Mouse (Mus musculus) cerebellum, adult 2 months (tissue): Measurements from ENCODE around the gene Suco. TPM values are rescaled to one million over a fixed set of nuclear protein-coding genes. Genes with fewer than 3 reads are reported as not detected.

Experiments
- DNase-seq, 2 experiments: peaks; one replicate each; pipeline ENCODE4 v3.0.0; 2021
- H3K27ac ChIP-seq: fragments of 200-500 bp; 2 replicates; pipeline ENCODE4 v1.5.1; 2012; ENCODE audit warnings: low read length, control low read depth, inconsistent platforms; ENCODE audit not compliant: insufficient read depth
- H3K27me3 ChIP-seq: fragments of 200-500 bp; 2 replicates; pipeline ENCODE4 v1.6.1; 2012; ENCODE audit warnings: inconsistent platforms, mild to moderate bottlenecking, low read length, moderate library complexity; ENCODE audit not compliant: control insufficient read depth, insufficient read depth
- H3K4me1 ChIP-seq: fragments of 200-500 bp; 2 replicates; pipeline ENCODE4 v1.6.1; 2011; ENCODE audit warnings: low read length; ENCODE audit not compliant: control insufficient read depth, insufficient read depth
- H3K4me3 ChIP-seq: fragments of 200-500 bp; replicated peaks from 2 replicates; pipeline ENCODE3; 2011; ENCODE audit warnings: mild to moderate bottlenecking, low read depth, low read length, control low read depth; ENCODE audit not compliant: insufficient read depth
- CTCF ChIP-seq: fragments of 200-500 bp; IDR thresholded peaks from 2 replicates; pipeline ENCODE4 v1.5.1; 2011; ENCODE audit warnings: low read depth, mild to moderate bottlenecking, control low read depth, low read length, moderate library complexity, borderline replicate concordance; ENCODE audit not compliant: insufficient read depth
- POLR2A ChIP-seq: fragments of 200-500 bp; IDR thresholded peaks from 2 replicates; pipeline ENCODE4 v1.6.1; 2011; ENCODE audit warnings: low read length, control low read depth, borderline replicate concordance; ENCODE audit not compliant: insufficient read depth
- WGBS: fragments of 180-500 bp; shearing (Covaris S2); methylation state at CpG from one replicate; pipeline ENCODE4 v1.1.7; 2018; 5-methylcytosine and 5-hydroxymethylcytosine counted together
- polyA plus RNA-seq: library from polyadenylated mRNA; depleted of rRNA; stranded (reverse); fragments of >200 nt; gene quantifications from 2 replicates; pipeline ENCODE4 v1.2.3, GENCODE M21; 2012; rRNA removed

Suco gene
- 15.1 and 17.3 TPM in 2 replicates for polyA plus RNA-seq

DNA sequence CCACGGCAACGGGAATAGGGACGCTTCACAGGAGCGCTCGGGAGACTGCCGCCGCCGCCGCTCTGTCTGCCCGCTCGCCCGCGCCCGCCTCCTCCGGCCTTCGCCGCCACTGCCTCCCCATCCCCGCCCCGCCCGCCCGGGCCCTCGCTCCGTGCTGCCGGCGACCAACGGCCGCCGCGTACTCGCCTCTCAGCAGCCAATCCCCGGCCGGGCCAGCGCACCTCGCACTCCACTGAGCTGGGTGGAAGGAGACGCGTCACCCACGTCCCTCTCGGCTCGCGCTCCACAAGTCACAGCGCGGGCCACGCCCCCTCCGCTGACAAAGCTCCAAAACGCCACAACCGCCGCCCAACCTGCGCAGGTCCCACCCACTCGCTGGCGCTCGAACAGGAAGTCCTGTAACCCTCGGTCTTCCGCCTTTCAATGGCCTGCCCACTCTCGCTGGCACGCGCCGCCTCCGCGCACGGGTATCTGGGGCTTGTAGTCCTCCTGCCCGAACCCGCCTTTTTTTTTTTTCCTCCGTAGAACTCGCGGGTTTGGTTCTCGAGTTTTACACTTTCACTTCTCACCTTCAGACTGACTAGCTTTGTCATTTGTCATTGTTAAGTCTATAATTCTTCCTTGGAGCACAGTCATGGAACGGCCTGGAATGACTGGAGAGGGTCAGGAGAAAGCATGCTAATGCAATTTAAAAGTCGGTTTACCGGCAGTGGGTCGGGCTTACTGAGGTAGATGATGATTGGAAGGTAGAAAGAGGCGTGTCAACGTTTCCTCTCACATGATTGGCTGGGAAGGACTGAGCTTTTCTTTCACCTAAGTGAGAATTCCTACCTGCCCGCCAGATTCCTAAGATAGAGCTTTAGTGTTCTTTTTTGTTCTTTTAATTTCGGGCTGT, at the start of gene Suco:
Suco (minus strand) TSS at position 130 of the 895 bp plus-strand sequence.
- WGBS: under 1% methylated on average over 61 of the region's 74 CpGs
- H3K4me3 ChIP-seq: peak within 1 kb of the TSS; percentile 87
- peak; percentile 100 for DNase-seq
- TF ChIP-seq POLR2A: peak; percentile 51; the same call in 1 of the 2 replicates
- TF ChIP-seq CTCF: no peak
- H3K4me1 ChIP-seq: no peaks in the 10 kb centered on the region; the same call in 1 of the 2 replicates
- H3K27me3 ChIP-seq: no peaks in the 10 kb centered on the region
- H3K27ac ChIP-seq: peak within 1 kb of the TSS; percentile 76

DNA sequence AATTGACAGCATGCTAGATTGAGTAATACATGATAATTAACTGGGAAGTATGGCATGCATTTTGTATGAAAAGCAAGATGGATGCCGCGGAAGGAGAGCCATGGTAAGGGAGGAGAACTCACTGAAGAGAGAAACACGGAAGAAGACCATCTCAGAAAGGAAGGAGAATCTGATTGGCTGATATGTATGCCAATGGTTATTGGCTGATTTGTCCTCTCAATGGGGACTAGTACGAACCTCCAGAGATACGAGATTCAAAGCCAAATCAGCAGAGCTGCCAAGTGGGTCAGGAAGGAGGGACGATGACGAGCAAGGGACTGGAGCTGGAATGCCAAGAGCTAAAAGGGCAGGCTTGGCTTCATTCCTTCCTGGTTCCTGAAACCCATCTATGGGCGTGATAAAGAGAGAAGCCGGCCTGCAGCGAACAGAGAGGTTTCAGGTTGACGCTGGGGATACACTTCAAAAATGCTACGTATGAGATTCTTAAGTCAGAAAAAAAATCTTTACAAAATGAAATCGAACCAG, 48.9 kb upstream of the Suco start:
- Histone ChIP-seq H3K27ac (no peak overlapping the region), H3K27me3 (no peaks in the 10 kb centered on the region), H3K4me1 (no peaks in the 10 kb centered on the region), H3K4me3 (no peak overlapping the region)
- WGBS: 43% methylated on average over 13 of the region's 13 CpGs
- peak; percentile 49 to 71 for DNase-seq
- no peak for TF ChIP-seq CTCF
- TF ChIP-seq POLR2A: no peak

DNA sequence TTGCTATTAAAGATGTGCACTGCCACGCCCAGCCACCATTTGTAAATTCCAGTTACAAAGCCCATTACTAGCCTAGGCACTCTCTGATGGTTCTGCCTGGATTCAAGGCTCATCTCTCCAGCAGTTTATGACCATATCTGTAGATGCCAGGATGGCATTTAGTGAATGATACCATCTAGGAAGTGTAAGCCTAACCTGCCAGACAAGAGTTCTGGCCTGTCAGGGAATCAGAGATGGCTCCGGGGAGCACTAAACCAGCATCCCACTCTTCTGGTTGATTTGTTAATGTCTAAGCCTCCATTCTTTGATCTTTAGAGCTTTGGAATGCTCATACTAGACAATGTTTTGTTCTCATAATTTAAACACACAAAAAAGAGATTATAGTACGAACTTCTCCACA, 47.8 kb upstream of the Suco start:
- Histone ChIP-seq H3K4me3 (no peak overlapping the region), H3K27me3 (no peaks in the 10 kb centered on the region), H3K27ac (no peak overlapping the region), H3K4me1 (no peaks in the 10 kb centered on the region)
- DNase-seq: no peak
- TF ChIP-seq POLR2A (no peak), CTCF (no peak)
- 66% methylated on average over 3 of the region's 3 CpGs for WGBS

DNA sequence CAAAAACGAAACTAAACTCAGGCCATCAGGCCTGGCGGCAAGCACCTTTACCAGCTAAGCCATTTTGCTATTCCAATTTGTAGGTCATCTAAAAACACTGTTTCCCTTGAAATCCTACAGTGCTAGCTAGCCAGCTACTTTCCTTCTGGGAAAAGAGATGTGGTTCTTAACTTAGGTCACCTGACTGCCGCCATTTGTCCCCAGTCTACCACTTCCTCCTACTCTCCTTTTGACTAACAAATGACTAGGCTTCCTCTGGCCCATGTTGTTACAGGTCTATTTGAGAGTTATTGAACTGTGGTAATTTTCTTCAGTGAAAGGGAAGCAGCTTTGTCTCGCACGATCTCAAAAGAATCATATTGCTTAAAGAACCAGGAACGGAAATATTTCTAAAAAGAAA, 45.4 kb upstream of the Suco start:
- 81% methylated on average over 6 of the region's 6 CpGs for whole genome bisulfite sequencing
- DNase-seq: no peak
- no peak for TF ChIP-seq POLR2A
- no peak for TF ChIP-seq CTCF
- Histone ChIP-seq H3K27ac (no peak overlapping the region), H3K4me1 (no peaks in the 10 kb centered on the region), H3K27me3 (no peaks in the 10 kb centered on the region), H3K4me3 (no peak overlapping the region)

DNA sequence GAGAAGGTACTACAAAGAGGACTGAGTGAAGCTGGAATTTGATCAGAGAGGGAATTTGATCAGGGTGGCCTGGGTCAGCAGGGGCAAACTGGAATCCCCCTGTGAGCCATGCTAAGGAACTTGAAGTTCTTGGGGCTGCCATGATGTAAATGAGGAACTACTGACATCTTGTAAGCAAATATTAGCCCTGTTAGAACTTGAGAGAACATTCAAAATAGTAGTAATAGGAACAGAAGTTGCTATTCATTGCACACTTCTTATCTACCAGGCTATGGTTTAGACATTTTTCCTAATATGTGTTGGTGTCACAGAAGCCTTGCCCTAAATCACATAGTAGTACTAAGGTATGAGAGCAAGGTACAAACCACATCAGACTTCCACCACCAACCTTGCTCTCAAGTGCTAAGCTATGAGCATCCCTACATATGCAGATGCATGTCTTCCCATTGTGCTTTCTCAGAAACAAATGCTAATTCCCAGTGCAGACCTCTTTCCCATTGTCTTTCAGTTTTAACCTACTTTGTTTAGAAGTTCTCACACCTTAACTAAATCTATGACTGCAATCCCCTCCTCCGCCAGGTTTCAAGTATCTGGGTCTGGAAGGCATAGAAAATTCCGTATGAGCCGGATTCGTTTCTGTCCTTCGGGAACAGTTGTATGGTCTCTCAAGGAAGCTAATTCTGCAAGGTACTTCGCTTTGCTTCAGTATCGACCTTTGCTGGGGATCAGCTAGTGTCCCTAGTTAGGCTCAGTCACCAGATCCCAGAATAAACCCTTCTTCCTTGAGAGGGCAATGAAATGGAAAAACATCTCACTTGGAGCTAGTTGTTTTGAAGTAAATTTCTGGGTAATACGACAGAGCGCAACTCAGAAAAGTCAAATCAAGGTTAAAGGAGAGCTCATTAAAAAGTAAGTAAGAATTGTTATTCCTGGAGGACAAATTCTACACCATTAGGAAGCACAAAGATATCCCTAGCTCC, 44.3 kb upstream of the Suco start:
- DNase-seq: no peak
- Histone ChIP-seq H3K27me3 (no peaks in the 10 kb centered on the region), H3K4me3 (no peak overlapping the region), H3K27ac (no peak overlapping the region), H3K4me1 (no peaks in the 10 kb centered on the region)
- 86% methylated on average over 9 of the region's 9 CpGs for WGBS
- TF ChIP-seq CTCF: no peak
- no peak for TF ChIP-seq POLR2A

DNA sequence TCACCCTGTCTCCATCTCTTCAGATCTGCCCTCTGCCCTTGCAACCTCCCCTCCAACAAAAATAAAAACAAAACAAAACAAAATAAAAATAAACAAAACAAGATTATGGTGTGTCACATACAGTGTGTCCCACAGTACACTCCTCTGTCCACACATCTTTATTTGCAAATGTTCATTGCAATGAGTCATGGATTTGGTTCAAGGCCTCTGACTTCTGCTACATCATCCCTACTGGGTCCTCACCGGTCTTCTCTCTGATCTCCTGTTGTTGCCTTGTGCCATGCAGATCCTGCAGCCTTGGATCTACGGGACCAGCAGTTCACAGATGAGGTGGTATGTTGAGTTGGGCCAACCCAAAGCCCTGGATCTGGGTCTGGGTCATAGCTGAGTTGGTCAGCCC, 43.1 kb upstream of the Suco start:
- Histone ChIP-seq H3K27me3 (no peaks in the 10 kb centered on the region), H3K4me1 (no peaks in the 10 kb centered on the region), H3K27ac (no peak overlapping the region), H3K4me3 (no peak overlapping the region)
- TF ChIP-seq CTCF (no peak), POLR2A (no peak)
- no peak for DNase-seq
- 88% methylated on average over 2 of the region's 2 CpGs for WGBS

DNA sequence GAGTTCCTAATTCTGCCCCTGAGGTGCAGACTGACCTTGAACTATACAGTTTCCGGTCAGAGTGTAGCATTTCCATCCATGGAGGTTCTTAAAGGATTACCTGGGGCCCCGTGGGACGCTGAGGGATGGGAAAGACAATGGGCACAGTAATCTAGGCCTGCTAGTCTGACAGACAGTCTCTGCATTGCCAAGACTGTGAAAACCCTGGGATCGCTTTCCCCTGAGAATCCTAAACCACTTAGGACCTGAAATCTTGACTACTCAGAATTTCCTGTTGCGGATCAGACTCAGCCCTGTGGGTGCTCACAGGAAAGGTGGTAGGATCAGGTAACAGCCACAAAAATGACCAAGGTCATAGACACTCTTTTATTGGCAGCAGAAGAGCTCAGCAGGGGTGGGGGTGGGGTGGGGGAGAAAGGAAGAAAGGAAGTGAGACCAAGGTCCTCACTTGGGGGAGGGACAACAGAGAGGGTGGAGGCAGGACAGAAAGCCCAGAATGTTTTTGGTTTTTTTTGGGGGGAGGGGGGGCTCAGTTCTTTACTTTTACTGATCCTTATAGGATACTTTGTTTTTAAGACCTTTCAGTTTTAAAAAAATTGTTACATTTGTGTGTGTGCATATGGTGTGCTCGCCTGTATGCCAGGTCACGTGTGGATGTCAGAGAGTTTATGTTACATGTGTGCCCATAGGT, 42.3 kb upstream of the Suco start:
- H3K4me1 ChIP-seq: no peaks in the 10 kb centered on the region
- no peak overlapping the region for H3K27ac ChIP-seq
- WGBS: 62% methylated on average over 7 of the region's 7 CpGs
- TF ChIP-seq CTCF (no peak), POLR2A (no peak)
- no peak overlapping the region for H3K4me3 ChIP-seq
- no peak for DNase-seq
- no peaks in the 10 kb centered on the region for H3K27me3 ChIP-seq
